Comparison of ENCODE assay signal across 8 mouse cellular contexts in genomic region chr3:96172197-96173178, GRCm38 (mm10). TPM values are rescaled to one million over a fixed set of nuclear protein-coding genes. Genes with fewer than 3 reads are reported as not detected.
DNase-seq lines count a peak whose midpoint lies in the region; ATAC-seq and TF ChIP-seq lines count a peak whose summit lies in the region.

Gene Sf3b4, plus strand, starts transcription at chr3:96172332.

- H3K9me3 ChIP-seq in hindbrain, embryonic 12.5 days (replicated peaks): no peaks in the 10 kb centered on the region

- H3K27me3 ChIP-seq in Patski: no peaks in the 10 kb centered on the region
- H3K27me3 ChIP-seq in hindbrain, embryonic 12.5 days: no peaks in the 10 kb centered on the region

- H3K4me3 ChIP-seq in hindbrain, embryonic 12.5 days: peak within 1 kb of the TSS; percentile 90

- WGBS in hindbrain, embryonic 12.5 days: 1% methylated on average over 58 of the region's 58 CpGs

- CTCF ChIA-PET in Patski (lab: Charles Lee): interaction anchor here (1.4 to 3.7 kb wide), 2 partner anchors 10 to 89 kb away, joined by 3 to 17 read pairs; partner anchors contain the start of gene Mtmr11

- POLR2A ChIA-PET in Patski (lab: Charles Lee): interaction anchor here (1.0 to 5.5 kb wide), 7 partner anchors 9 to 90 kb away, joined by 3 to 49 read pairs (median 3); partner anchors contain the start of genes Hist2h2ac, Hist2h2be, Mtmr11 and Sv2a

- peak within 1 kb of the TSS; percentile 99 for H3K27ac ChIP-seq in hindbrain, embryonic 12.5 days

- H3K4me1 ChIP-seq in hindbrain, embryonic 12.5 days: peaks cover 35% of the 10 kb centered on the region

- ATAC-seq in Patski: peak; percentile 74
- ATAC-seq in hindbrain, embryonic 12.5 days (ENCODE audit: low FRiP score): peak; percentile 93

- DNase-seq in Patski (ENCODE audit: low read depth, low spot score): peak; percentile 66
- peak; percentile 85 for DNase-seq in cerebellum, adult 9-11 months
- peak; percentile 82 to 83 for DNase-seq in frontal cortex, postnatal 10 days (ENCODE audit: low spot score in 2 of 2)
- peak; percentile 70 for DNase-seq in left cerebral cortex, adult 11 months (ENCODE audit: low spot score)
- peak; percentile 88 to 92 for DNase-seq in lung, postnatal 4 days
- DNase-seq in retina, postnatal 7 days (ENCODE audit: low read depth, low spot score): peak; percentile 90
- peak; percentile 84 for DNase-seq in urinary bladder, postnatal 14 days (ENCODE audit: low spot score)

- no peak for TF ChIP-seq CTCF in Patski (IDR thresholded peaks at IDR 0.05)

- H3K36me3 ChIP-seq in hindbrain, embryonic 12.5 days: peaks cover 33% of the 10 kb centered on the region

- H3K4me2 ChIP-seq in hindbrain, embryonic 12.5 days (replicated peaks): peak within 1 kb of the TSS; percentile 97

- in situ Hi-C loops in Patski (cut with MboI; ENCODE audit: low pct_unique_long_range_greater_than_20kb): no loop called here

- peak within 1 kb of the TSS; percentile 90 for H3K9ac ChIP-seq in hindbrain, embryonic 12.5 days

RNA-seq across cellular contexts. Expression of gene Sf3b4, which starts in this region (rescaled TPM):
- polyA plus RNA-seq in Patski (2021): 119 TPM
- 164 and 170 TPM in 2 replicates for polyA plus RNA-seq in hindbrain, embryonic 12.5 days (2016; fragmentation: Nextera tagmentation; extraction: Ambion mirVana)

Comparison
In these comparisons a context has a peak if more than half of its experiments do, and no peak if none do; other contexts are left out.
1. Peak in every context shown above with its lines: DNase-seq, ATAC-seq, H3K4me3 ChIP-seq and H3K27ac ChIP-seq.